ENCODE assay signal across 8 mouse cellular contexts in genomic region chr7:46830799-46831590, GRCm38 (mm10). TPM values are rescaled to one million over a fixed set of nuclear protein-coding genes. Genes with fewer than 3 reads are reported as not detected.
A peak's percentile ranks its signal among the peaks of the same experiment; 100 is the strongest.
DNase-seq lines count a peak whose midpoint lies in the region; ATAC-seq lines count a peak whose summit lies in the region.

No protein-coding gene starts in this region.

- H3K4me2 ChIP-seq in intestine, embryonic 16.5 days (ENCODE audit: low read depth, low read length), result no peak overlapping the region
- no peak overlapping the region for H3K4me2 ChIP-seq in forebrain, embryonic 15.5 days (replicated peaks)
- H3K4me2 ChIP-seq in midbrain, embryonic 13.5 days (replicated peaks), result no peak overlapping the region

- WGBS in intestine, embryonic 16.5 days, result 59% methylated on average over 13 of the region's 13 CpGs
- 74% methylated on average over 13 of the region's 13 CpGs for WGBS in forebrain, embryonic 15.5 days
- 63% methylated on average over 13 of the region's 13 CpGs for WGBS in midbrain, embryonic 13.5 days

- DNase-seq in CD4-positive helper T cell, adult 2 months (ENCODE audit: low read depth, low spot score), result peak; percentile 52
- DNase-seq in MEL-GATA-1-ER (ENCODE audit: extremely low read depth, low read depth), result peak; percentile 74
- DNase-seq in lung, postnatal 4 days, result peak; percentile 73 to 89
- no peak for DNase-seq in ovary, postnatal 10 days (ENCODE audit: low spot score)
- DNase-seq in adrenal gland, postnatal 25 days, result no peak

- no peaks in the 10 kb centered on the region for H3K9me3 ChIP-seq in intestine, embryonic 16.5 days (ENCODE audit: control insufficient read depth, low read length)
- no peaks in the 10 kb centered on the region for H3K9me3 ChIP-seq in forebrain, embryonic 15.5 days
- no peaks in the 10 kb centered on the region for H3K9me3 ChIP-seq in midbrain, embryonic 13.5 days

- peaks cover 38% of the 10 kb centered on the region for H3K4me1 ChIP-seq in intestine, embryonic 16.5 days (ENCODE audit: control insufficient read depth, insufficient read depth, low read length)
- H3K4me1 ChIP-seq in forebrain, embryonic 15.5 days, result 0 out of 2 replicates have a peak, but pooled peaks cover 2% of the 10 kb centered on the region
- H3K4me1 ChIP-seq in midbrain, embryonic 13.5 days (replicated peaks), result peaks cover 9% of the 10 kb centered on the region

- peak; percentile 11; the same call in 1 of the 2 replicates for ATAC-seq in intestine, embryonic 16.5 days
- ATAC-seq in forebrain, embryonic 15.5 days (replicated peaks), result no peak
- no peak for ATAC-seq in midbrain, embryonic 13.5 days

- H3K27me3 ChIP-seq in intestine, embryonic 16.5 days (replicated peaks; ENCODE audit: control insufficient read depth, insufficient read depth, low read length), result no peaks in the 10 kb centered on the region
- no peaks in the 10 kb centered on the region for H3K27me3 ChIP-seq in forebrain, embryonic 15.5 days
- no peaks in the 10 kb centered on the region for H3K27me3 ChIP-seq in midbrain, embryonic 13.5 days

- no peak overlapping the region for H3K4me3 ChIP-seq in intestine, embryonic 16.5 days (ENCODE audit: low read length)
- no peak overlapping the region for H3K4me3 ChIP-seq in forebrain, embryonic 15.5 days
- H3K4me3 ChIP-seq in midbrain, embryonic 13.5 days (replicated peaks), result no peak overlapping the region

- H3K36me3 ChIP-seq in intestine, embryonic 16.5 days (ENCODE audit: control insufficient read depth, insufficient read depth, low read length), result no peaks in the 10 kb centered on the region
- H3K36me3 ChIP-seq in forebrain, embryonic 15.5 days, result no peaks in the 10 kb centered on the region
- H3K36me3 ChIP-seq in midbrain, embryonic 13.5 days, result no peaks in the 10 kb centered on the region

- peak overlapping the region; percentile 75 for H3K27ac ChIP-seq in intestine, embryonic 16.5 days (ENCODE audit: low read length)
- no peak overlapping the region for H3K27ac ChIP-seq in forebrain, embryonic 15.5 days (replicated peaks)
- no peak overlapping the region for H3K27ac ChIP-seq in midbrain, embryonic 13.5 days

- no peak overlapping the region for H3K9ac ChIP-seq in intestine, embryonic 16.5 days (ENCODE audit: low read depth, low read length)
- no peak overlapping the region for H3K9ac ChIP-seq in forebrain, embryonic 15.5 days (replicated peaks)
- H3K9ac ChIP-seq in midbrain, embryonic 13.5 days (replicated peaks), result no peak overlapping the region

RNA-seq across cellular contexts. Expression of gene Ldha, which starts 10.3 kb away (rescaled TPM):
- polyA plus RNA-seq in intestine, embryonic 16.5 days (2015; fragmentation: Nextera tagmentation; extraction: Ambion mirVana), result 3,052 and 3,173 TPM in 2 replicates
- 744 and 772 TPM in 2 replicates for polyA plus RNA-seq in forebrain, embryonic 15.5 days (2015; fragmentation: Nextera tagmentation; extraction: Ambion mirVana)
- total RNA-seq in adrenal gland, postnatal 25 days (2021), result 283 and 320 TPM in 2 replicates
- polyA plus RNA-seq in midbrain, embryonic 13.5 days (2015; fragmentation: Nextera tagmentation; extraction: Ambion mirVana), result 501 and 553 TPM in 2 replicates

RNA-seq across cellular contexts. Expression of gene Ldhc, which starts 30.0 kb away (rescaled TPM):
- polyA plus RNA-seq in intestine, embryonic 16.5 days (2015; fragmentation: Nextera tagmentation; extraction: Ambion mirVana), result not detected in 2 replicates
- polyA plus RNA-seq in forebrain, embryonic 15.5 days (2015; fragmentation: Nextera tagmentation; extraction: Ambion mirVana), result not detected in 2 replicates
- not detected in 2 replicates for total RNA-seq in adrenal gland, postnatal 25 days (2021)
- polyA plus RNA-seq in midbrain, embryonic 13.5 days (2015; fragmentation: Nextera tagmentation; extraction: Ambion mirVana), result 0.22 TPM in 1 of 2 replicates, not detected in the other

RNA-seq across cellular contexts. Expression of gene Gtf2h1, which starts 35.1 kb away (rescaled TPM):
- polyA plus RNA-seq in intestine, embryonic 16.5 days (2015; fragmentation: Nextera tagmentation; extraction: Ambion mirVana), result 78.5 and 80.1 TPM in 2 replicates
- polyA plus RNA-seq in forebrain, embryonic 15.5 days (2015; fragmentation: Nextera tagmentation; extraction: Ambion mirVana), result 48.8 and 51.5 TPM in 2 replicates
- total RNA-seq in adrenal gland, postnatal 25 days (2021), result 33.3 and 40.1 TPM in 2 replicates
- 44.6 and 48.4 TPM in 2 replicates for polyA plus RNA-seq in midbrain, embryonic 13.5 days (2015; fragmentation: Nextera tagmentation; extraction: Ambion mirVana)

RNA-seq across cellular contexts. Expression of gene Hps5, which starts 35.1 kb away (rescaled TPM):
- 27.2 and 31.2 TPM in 2 replicates for polyA plus RNA-seq in intestine, embryonic 16.5 days (2015; fragmentation: Nextera tagmentation; extraction: Ambion mirVana)
- polyA plus RNA-seq in forebrain, embryonic 15.5 days (2015; fragmentation: Nextera tagmentation; extraction: Ambion mirVana), result 15.1 and 16.5 TPM in 2 replicates
- total RNA-seq in adrenal gland, postnatal 25 days (2021), result 27.6 and 34.3 TPM in 2 replicates
- polyA plus RNA-seq in midbrain, embryonic 13.5 days (2015; fragmentation: Nextera tagmentation; extraction: Ambion mirVana), result 15.8 and 15.9 TPM in 2 replicates

Comparison
In these comparisons a context has a peak if more than half of its experiments do, and no peak if none do; other contexts are left out.
1. DNase-seq: peak in CD4-positive helper T cell, adult 2 months (single experiment), MEL-GATA-1-ER (single experiment) and lung, postnatal 4 days (2 of 2); none in ovary, postnatal 10 days (single experiment) and adrenal gland, postnatal 25 days (single experiment).